Mouse (Mus musculus) heart, adult 9 months (tissue): Measurements from ENCODE around the gene Zfp324.
"Not testable (repeated sequence)": the region's sequence is repeated elsewhere in the genome, so short reads cannot be mapped to it uniquely, and the experiment has no call there.

Experiments
- DNase-seq, 2 experiments: peaks; one replicate each; pipeline ENCODE4 v3.0.0; 2022; ENCODE audit warnings: low spot score in 2 of 2

Zfp324 gene

GRCm38 (mm10) chr7:12965678-12966091 lies at the start of gene Zfp324:
Gene Zfp324, plus strand, starts transcription at chr7:12965838.
- peak; percentile 92 to 94 for DNase-seq

- not testable (repeated sequence) for DNase-seq
Measured at GRCm38 (mm10) chr7:12920495-12920894, 45.1 kb upstream of the Zfp324 start.

- DNase-seq, result no peak
Measured at GRCm38 (mm10) chr7:12921318-12921704, 44.3 kb upstream of the Zfp324 start.

GRCm38 (mm10) chr7:12921705-12922465 lies 43.8 kb upstream of the Zfp324 start, which contains the start of gene Rps5:
Gene Rps5, plus strand, starts transcription at chr7:12922290.
- DNase-seq, result peak; percentile 99

DNA sequence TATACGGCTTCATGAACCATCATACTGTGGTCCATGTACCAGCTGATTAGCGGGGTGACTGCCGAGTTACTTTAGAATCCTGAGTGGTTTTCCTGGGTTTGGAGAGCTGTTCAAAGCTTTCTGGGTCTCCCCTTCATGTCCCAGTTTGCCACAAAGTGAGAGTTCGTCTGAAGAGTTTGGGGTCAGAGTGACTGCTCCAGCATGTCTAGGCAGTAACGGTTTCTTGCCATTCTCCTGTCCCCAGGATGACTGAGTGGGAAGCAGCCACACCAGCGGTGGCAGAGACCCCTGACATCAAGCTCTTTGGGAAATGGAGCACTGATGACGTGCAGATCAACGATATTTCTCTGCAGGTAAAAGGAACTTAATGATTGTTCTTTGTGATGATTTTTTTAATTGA lies 42.9 kb upstream of the Zfp324 start:
- no peak for DNase-seq

- no peak for DNase-seq
Measured at GRCm38 (mm10) chr7:12926316-12926715, 39.3 kb upstream of the Zfp324 start.

GRCm38 (mm10) chr7:12927191-12927680 lies 38.4 kb upstream of the Zfp324 start, which contains the start of gene Rnf225:
Gene Rnf225, plus strand, starts transcription at chr7:12927416.
- no peak for DNase-seq

GRCm38 (mm10) chr7:12927693-12928589 lies 37.7 kb upstream of the Zfp324 start:
- DNase-seq, result no peak

DNA sequence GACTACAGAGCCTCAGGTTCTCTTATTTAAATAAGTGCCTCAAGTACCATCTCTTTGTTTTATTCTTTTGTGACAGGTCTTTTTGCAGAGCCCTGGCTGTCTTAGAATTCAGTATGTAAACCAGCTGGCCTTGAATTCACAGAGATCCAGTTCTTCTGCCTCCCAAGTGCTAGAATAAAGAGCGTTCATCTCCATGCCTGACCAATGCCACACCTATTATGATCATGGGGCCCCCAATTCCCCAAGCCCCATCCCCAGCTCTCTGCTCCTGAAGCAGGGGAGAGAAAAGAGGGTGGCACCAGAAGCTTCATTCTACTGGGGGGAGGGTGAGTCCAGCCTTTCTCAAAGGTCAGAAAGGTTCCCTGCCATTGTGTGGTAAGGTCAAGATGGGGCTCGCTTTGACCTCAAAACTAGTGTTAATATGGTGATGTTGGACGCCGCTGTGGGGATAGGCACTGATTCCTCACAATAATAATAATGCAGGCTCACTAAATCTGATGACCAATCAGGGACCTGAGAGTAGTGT lies 32.0 kb upstream of the Zfp324 start:
- DNase-seq, result no peak

GRCm38 (mm10) chr7:12934808-12935207 lies 30.8 kb upstream of the Zfp324 start:
- no peak for DNase-seq

DNA sequence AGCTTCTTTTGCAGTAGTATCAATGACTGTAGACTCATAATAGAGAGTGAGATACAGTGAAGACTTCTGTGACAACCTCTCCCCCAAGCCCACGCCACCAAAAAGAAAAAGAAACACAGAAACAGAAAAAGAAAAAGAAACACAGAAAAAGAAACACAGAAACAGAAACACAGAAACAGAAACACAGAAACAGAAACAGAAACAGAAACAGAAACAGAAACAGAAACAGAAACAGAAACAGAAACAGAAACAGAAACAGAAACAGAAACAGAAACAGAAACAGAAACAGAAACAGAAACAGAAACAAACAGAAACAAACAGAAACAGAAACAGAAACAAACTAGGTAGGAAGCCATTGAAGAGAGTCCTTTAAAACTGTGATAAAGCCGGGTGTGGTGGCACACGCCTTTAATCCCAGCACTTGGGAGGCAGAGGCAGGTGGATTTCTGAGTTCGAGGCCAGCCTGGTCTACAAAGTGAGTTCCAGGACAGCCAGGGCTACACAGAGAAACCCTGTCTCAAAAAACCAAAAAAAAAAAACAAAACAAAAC lies 28.3 kb upstream of the Zfp324 start:
- not testable (repeated sequence) for DNase-seq

- no peak for DNase-seq
Measured at GRCm38 (mm10) chr7:12940599-12940998, 25.0 kb upstream of the Zfp324 start.

DNA sequence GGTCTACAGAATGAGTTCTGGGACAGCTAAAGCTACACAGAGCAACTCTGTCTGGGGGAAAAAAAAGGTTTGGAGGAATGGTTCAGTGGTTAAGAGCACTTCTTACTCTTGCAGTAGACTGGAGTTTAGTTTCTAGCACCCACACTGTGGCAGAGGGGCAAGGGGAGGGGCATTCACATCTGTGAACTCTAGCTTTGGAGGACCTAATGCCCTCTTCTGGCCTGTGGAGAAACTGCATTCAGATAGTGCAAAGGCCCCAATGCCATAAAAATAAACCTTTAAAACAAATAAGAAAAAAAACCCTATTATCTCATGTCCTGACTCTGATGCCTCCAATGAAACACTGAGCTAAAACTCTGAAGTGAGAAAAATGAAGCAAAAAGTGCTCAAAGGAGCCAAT lies 22.1 kb upstream of the Zfp324 start:
- DNase-seq, result no peak

DNA sequence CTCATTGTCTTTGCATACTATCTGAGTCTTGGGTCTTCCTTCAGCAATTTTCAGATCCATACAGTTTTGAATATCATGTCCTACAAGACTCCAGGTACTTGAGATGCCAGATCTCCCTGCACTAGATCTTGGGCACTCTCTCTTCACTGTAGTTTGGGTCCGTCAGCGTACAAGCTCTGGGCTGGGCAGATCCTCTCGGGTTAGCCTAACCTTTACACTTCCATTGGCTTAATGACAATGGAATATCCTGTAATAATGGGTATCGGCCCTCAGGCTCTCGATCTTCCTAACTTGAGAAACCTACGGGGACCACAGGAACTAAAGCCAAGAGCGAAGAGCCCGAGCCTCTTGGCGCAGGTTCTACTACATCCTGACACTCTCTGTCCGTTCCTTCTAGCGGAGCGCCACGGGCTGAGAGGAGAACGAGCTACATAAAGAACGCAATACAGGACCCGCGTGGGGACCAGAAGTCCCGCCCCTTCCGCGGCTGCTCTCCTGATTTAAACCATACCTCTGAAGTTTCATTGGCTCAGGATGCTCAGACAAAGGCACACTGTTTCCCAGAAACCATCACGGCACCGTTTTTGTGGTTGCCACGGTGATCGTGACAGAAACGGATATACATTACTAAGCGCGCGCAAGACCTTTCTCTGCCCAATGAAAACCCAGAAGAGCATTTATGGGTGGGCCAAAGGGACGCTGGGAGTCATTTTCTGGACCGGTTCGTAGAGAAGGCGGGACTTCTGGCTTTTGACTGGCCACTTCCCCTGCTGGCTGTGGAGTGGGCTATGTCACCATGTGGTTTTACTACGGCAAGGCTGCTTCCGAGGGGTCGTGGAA lies 16.4 kb upstream of the Zfp324 start:
- DNase-seq, result peak; percentile 96 to 97

- DNase-seq, result no peak
Measured at GRCm38 (mm10) chr7:12949872-12950229, 15.8 kb upstream of the Zfp324 start.

DNA sequence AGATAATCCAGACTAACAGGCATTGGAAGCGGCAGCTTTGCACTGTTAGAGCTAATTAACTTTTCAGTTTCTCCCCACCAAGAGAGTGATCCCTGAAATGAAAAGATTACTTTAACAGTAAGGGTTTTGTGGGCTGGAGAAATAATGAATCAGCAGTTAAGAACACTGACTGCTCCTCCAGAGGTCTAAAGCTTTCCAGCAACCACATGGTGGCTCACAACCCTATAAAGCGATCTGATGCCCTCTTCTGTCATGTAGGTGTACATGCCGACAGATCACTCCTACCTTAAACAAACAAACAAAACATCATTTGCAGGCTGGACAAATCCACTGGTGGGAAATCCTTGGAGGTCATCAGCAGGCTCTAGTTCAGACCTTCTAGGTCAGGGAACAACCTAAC lies 10.7 kb upstream of the Zfp324 start:
- no peak for DNase-seq

GRCm38 (mm10) chr7:12957511-12957910 lies 8.1 kb upstream of the Zfp324 start:
- no peak for DNase-seq

DNA sequence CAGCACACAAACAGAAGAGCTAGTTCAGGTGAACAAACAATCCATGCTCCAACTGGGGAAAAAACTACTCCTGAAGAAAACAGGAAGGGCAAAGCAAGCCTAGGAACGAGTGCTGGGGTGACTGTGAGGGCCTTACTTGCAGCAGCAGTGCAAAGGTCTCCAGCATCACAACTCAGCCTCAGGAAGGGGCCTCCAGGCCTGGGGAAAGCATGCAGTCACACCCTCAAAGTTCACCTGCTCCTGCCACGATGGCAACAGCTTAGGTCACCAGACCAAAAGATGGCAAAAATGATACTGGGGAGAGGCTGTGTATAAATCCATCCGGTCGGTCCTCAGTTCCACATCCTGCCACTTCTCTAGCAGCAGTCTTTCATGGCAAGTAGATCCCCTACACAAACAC lies 6.7 kb upstream of the Zfp324 start:
- no peak for DNase-seq

GRCm38 (mm10) chr7:12959718-12960117 lies 5.9 kb upstream of the Zfp324 start:
- DNase-seq, result no peak

- peak; percentile 53 to 70 for DNase-seq
Measured at GRCm38 (mm10) chr7:12961511-12962141, 4.0 kb upstream of the Zfp324 start.
